ENCODE assay signal across 19 mouse cellular contexts in genomic region chr2:172219186-172219585, GRCm38 (mm10). TPM values are rescaled to one million over a fixed set of nuclear protein-coding genes. Genes with fewer than 3 reads are reported as not detected.
DNase-seq lines count a peak whose midpoint lies in the region; ATAC-seq and TF ChIP-seq lines count a peak whose summit lies in the region.
"Had no signal": no experiment of that assay in that cellular context is flagged by ENCODE, and none has a peak within 500 bp of the region (broad histone marks: within the 10 kb centered on the region; RNA-seq: fewer than 3 reads in every experiment).

No protein-coding gene starts in this region.

- no peaks in the 10 kb centered on the region for H3K4me1 ChIP-seq in kidney, postnatal 0 days (replicated peaks; ENCODE audit: insufficient read depth, low read length)
- H3K4me1 ChIP-seq in E14TG2a.4 (replicated peaks; ENCODE audit: low read depth, low read length): peaks cover 35% of the 10 kb centered on the region
- H3K4me1 ChIP-seq in limb, embryonic 10.5 days: peaks cover 29% of the 10 kb centered on the region
- no peaks in the 10 kb centered on the region for H3K4me1 ChIP-seq in midbrain, embryonic 13.5 days (replicated peaks)
- H3K4me1 ChIP-seq: liver, embryonic 15.5 days had no signal

- H3K27me3 ChIP-seq in kidney, postnatal 0 days (ENCODE audit: insufficient read depth, low read length): no peaks in the 10 kb centered on the region
- H3K27me3 ChIP-seq in E14TG2a.4 (ENCODE audit: insufficient read depth, low read length): peaks cover 16% of the 10 kb centered on the region
- peaks cover 6% of the 10 kb centered on the region; the same call in 1 of the 2 replicates for H3K27me3 ChIP-seq in limb, embryonic 10.5 days (ENCODE audit: low read depth, poor library complexity, severe bottlenecking)
- peaks cover 17% of the 10 kb centered on the region for H3K27me3 ChIP-seq in midbrain, embryonic 13.5 days
- H3K27me3 ChIP-seq: hindbrain, embryonic 15.5 days had no signal

- H3K36me3 ChIP-seq in kidney, postnatal 0 days (ENCODE audit: insufficient read depth, low read length): no peaks in the 10 kb centered on the region
- H3K36me3 ChIP-seq in E14TG2a.4 (ENCODE audit: insufficient read depth, low read length): no peaks in the 10 kb centered on the region
- H3K36me3 ChIP-seq in limb, embryonic 10.5 days: no peaks in the 10 kb centered on the region
- no peaks in the 10 kb centered on the region for H3K36me3 ChIP-seq in midbrain, embryonic 13.5 days
- H3K36me3 ChIP-seq: hindbrain, embryonic 15.5 days; liver, embryonic 15.5 days; midbrain, embryonic 12.5 days; neural tube, embryonic 15.5 days had no signal

- no peak overlapping the region for H3K4me3 ChIP-seq in kidney, postnatal 0 days (replicated peaks; ENCODE audit: low read depth, low read length)
- H3K4me3 ChIP-seq in E14TG2a.4 (replicated peaks; ENCODE audit: low read length): no peak overlapping the region
- H3K4me3 ChIP-seq in limb, embryonic 10.5 days: no peak overlapping the region
- no peak overlapping the region for H3K4me3 ChIP-seq in midbrain, embryonic 13.5 days (replicated peaks)
- H3K4me3 ChIP-seq: hindbrain, embryonic 15.5 days; liver, embryonic 15.5 days; midbrain, embryonic 12.5 days; myocyte; neural tube, embryonic 15.5 days had no signal

- no peak for DNase-seq in kidney, postnatal 0 days (ENCODE audit: low spot score)
- DNase-seq in kidney, postnatal 10 days: no peak
- peak; percentile 46 for DNase-seq in ES-CJ7 (ENCODE audit: low read depth, low spot score)
- DNase-seq in limb, embryonic 10.5 days (ENCODE audit: low spot score): no peak
- DNase-seq in cerebellum, adult 18-20 months: no peak
- DNase-seq: adrenal gland, postnatal 10 days; cerebellum, adult 11 months; cerebellum, postnatal 25 days; heart, postnatal 14 days; kidney, adult 9 months; lung, postnatal 4 days; thymus, adult 2 months had no signal

- ATAC-seq in kidney, postnatal 0 days (replicated peaks; ENCODE audit: low FRiP score, low read depth): no peak
- ATAC-seq in midbrain, embryonic 13.5 days: no peak

- no peaks in the 10 kb centered on the region for H3K9me3 ChIP-seq in kidney, postnatal 0 days (replicated peaks; ENCODE audit: low read length)
- no peaks in the 10 kb centered on the region for H3K9me3 ChIP-seq in E14TG2a.4 (ENCODE audit: low read length)
- no peaks in the 10 kb centered on the region for H3K9me3 ChIP-seq in limb, embryonic 10.5 days (replicated peaks)
- H3K9me3 ChIP-seq in midbrain, embryonic 13.5 days: no peaks in the 10 kb centered on the region
- H3K9me3 ChIP-seq: hindbrain, embryonic 15.5 days; liver, embryonic 15.5 days; midbrain, embryonic 12.5 days; neural tube, embryonic 15.5 days had no signal

- WGBS in kidney, postnatal 0 days: 56% methylated on average over 5 of the region's 5 CpGs
- WGBS in limb, embryonic 10.5 days: 58% methylated on average over 5 of the region's 5 CpGs
- WGBS in midbrain, embryonic 13.5 days: 61% methylated on average over 5 of the region's 5 CpGs

- H3K27ac ChIP-seq in kidney, postnatal 0 days: no peak overlapping the region
- peak overlapping the region; percentile 50 for H3K27ac ChIP-seq in limb, embryonic 10.5 days
- H3K27ac ChIP-seq in midbrain, embryonic 13.5 days: no peak overlapping the region
- H3K27ac ChIP-seq: hindbrain, embryonic 15.5 days; liver, embryonic 15.5 days; midbrain, embryonic 12.5 days; neural tube, embryonic 15.5 days had no signal

- no peak overlapping the region for H3K4me2 ChIP-seq in kidney, postnatal 0 days (ENCODE audit: low read length)
- no peak overlapping the region for H3K4me2 ChIP-seq in midbrain, embryonic 13.5 days (replicated peaks)
- H3K4me2 ChIP-seq: hindbrain, embryonic 15.5 days; liver, embryonic 15.5 days; midbrain, embryonic 12.5 days; neural tube, embryonic 15.5 days had no signal

- H3K9ac ChIP-seq in kidney, postnatal 0 days (ENCODE audit: low read depth, low read length): no peak overlapping the region
- H3K9ac ChIP-seq in midbrain, embryonic 13.5 days (replicated peaks): no peak overlapping the region
- H3K9ac ChIP-seq: hindbrain, embryonic 15.5 days; liver, embryonic 15.5 days; midbrain, embryonic 12.5 days; neural tube, embryonic 15.5 days had no signal

- TF ChIP-seq CTCF in kidney, postnatal 0 days (IDR thresholded peaks at IDR 0.05; ENCODE audit: low read depth): peak; percentile 10; the same call in 1 of the 2 replicates
- TF ChIP-seq CTCF in E14TG2a.4 (conservative IDR thresholded peaks at IDR 0.05; ENCODE audit: low read length): peak; percentile 53

RNA-seq across cellular contexts. Expression of gene Mc3r, which starts 29.1 kb away (rescaled TPM):
- polyA plus RNA-seq in kidney, postnatal 0 days (2015; fragmentation: Nextera tagmentation; extraction: Ambion mirVana): not detected in 2 replicates
- not detected in 2 replicates for polyA plus RNA-seq in limb, embryonic 10.5 days (2016; fragmentation: Nextera tagmentation; extraction: Ambion mirVana)
- 0.22 and 0.23 TPM in 2 replicates for polyA plus RNA-seq in midbrain, embryonic 13.5 days (2015; fragmentation: Nextera tagmentation; extraction: Ambion mirVana)
- polyA plus RNA-seq: midbrain, embryonic 12.5 days; myocyte; thymus, adult 2 months had no signal
